Mouse (Mus musculus): ENCODE data around the gene Cmklr1.
"Not testable (repeated sequence)": the region's sequence is repeated elsewhere in the genome, so short reads cannot be mapped to it uniquely, and the experiment has no call there.

Cmklr1 gene

GRCm38 (mm10) chr5:113620130-113620716 lies 30.0 kb downstream of the Cmklr1 start:
- DNase-seq (ENCODE audit: low read depth): no peak

DNA sequence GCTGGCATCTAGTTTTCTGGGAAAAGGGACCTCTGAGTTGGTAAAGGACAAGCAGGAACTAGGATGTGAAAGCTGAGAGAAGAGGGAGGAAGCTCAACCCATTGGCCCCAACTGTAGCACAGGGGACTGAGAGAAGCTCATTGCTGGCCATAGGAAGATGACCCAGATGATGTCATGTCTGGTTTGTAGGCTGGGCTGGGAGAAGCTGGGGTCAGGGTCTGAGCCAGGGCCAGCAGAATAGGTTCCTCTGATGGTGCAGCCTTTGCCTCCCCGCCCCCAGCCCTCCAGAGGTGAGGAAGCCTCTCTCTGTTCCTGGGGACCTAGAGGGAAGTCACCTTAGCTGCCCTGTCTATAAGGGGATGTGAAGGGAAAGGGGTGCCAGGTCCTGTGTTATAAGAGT lies 31.1 kb downstream of the Cmklr1 start:
- no peak for DNase-seq (ENCODE audit: low read depth)

GRCm38 (mm10) chr5:113618716-113619115 lies 31.5 kb downstream of the Cmklr1 start:
- no peak for DNase-seq (ENCODE audit: low read depth)

GRCm38 (mm10) chr5:113611771-113612233 lies 38.4 kb downstream of the Cmklr1 start:
- DNase-seq (ENCODE audit: low read depth): no peak

GRCm38 (mm10) chr5:113611131-113611530 lies 39.1 kb downstream of the Cmklr1 start:
- no peak for DNase-seq (ENCODE audit: low read depth)

DNA sequence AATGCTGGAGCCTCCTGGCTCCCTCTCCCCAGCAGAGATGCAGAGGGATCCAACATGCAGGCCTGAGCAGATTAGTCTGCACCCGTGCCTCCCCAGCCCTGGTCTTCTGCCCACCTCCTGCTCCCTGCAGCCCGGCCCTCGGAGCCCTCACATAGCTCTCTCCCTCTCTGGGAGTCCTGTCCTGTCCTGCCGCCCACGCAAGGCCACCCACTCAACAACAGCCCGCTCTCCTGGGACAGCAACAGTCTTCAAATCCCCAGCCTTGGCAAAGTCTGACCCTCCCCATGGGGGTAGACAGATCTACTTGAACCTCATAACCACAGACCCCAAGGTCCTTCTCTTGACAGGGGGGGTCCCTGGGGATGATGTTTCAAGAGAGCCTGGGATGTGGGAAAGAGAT lies 39.7 kb downstream of the Cmklr1 start:
- DNase-seq (ENCODE audit: low read depth): no peak

DNA sequence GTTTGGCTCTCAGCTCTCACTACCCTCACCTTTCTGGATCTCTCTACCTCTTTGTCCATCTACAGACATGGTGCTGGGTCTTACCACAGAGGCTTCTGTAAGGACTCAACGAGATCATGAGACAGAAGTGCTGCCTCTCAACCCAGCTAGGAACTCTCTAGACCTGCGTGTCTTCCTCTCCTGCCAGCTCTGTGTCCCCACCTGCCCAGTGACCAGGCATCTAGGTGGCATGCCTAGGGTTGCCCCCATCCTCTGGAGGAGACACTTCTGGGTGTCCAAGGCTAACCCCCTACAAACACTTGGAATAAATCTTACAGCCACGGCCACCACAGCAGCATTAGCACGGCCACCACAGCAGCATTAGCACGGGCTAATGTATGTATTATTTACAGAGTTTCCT lies 40.3 kb downstream of the Cmklr1 start:
- DNase-seq (ENCODE audit: low read depth): no peak

DNA sequence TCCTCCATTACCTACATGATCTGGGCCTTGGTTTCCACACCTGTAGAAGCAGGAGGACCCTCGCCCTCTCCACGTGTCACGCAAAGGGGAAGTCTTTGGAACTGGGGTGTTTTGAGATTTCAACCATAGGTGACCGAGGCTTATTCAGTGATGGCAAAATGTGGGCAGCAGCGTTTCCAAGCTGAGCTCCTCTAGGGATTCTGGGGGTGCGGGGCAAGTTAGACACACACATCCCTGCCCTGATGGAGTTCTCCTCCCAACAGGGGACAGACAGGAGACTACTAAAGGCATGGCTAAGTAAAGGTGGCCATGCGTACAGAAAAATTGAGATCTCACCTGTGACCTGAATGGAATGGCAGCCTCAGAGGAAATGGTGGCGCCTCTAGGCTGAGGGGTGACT lies 41.7 kb downstream of the Cmklr1 start:
- no peak for DNase-seq (ENCODE audit: low read depth)

GRCm38 (mm10) chr5:113607941-113608431 lies 42.2 kb downstream of the Cmklr1 start:
- DNase-seq (ENCODE audit: low read depth): no peak

DNA sequence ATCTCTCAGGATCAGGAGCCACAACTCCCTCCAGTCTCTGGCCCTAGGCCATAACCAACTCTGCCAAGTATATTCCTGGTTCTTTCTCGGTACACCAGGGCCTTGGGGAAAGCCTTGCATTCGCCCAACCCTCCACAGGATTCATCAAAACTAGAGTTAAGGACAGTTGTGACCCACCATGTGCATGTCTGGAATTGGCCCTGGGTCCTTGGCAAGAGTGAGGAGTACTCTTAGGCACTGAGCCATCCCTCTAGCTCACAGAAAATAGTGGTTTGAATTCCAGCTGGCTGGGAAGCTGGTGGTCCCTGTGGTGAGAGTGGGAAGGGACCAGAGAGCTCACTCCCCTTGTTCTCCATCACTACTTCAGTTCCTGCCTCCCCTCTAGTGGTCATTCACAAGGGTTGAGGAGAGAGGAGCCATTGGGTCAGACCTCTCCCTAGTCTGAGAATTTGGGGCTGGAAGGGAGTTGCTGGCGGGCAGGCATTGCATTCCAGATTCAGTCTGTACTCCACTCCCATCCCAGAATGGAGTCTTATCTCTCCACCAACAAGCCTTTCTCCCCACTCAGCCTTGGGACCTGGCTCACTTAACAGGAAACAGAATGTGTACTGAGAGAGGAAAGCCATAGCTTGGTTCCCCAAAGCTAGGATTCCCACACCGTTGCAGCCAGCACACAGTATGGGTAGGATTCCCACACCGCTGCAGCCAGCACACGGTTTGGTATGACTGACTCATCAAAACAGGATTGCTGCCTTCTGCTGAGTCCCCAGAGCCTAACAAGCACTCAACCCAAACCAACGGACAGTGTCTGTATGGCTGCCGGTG lies 43.1 kb downstream of the Cmklr1 start:
- DNase-seq (ENCODE audit: low read depth): no peak

DNA sequence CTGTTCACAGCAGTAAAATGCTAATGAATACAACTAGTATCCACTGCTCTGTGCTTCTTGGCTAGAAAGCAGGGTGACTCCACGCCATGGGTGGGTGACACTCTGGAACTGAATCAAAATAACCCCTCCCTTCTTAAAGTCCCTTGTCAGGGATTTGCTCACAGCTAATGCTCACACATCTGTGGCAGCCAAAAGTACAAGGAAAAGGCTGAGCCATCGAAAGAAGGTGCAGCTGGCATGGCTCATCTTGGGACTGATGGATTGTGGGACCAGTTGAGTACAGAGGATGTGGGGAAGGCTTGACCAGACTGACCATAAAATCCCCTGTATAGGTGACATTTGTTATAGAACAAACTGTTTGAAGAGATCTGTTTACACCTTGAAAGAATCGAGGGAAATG lies 44.1 kb downstream of the Cmklr1 start:
- DNase-seq (ENCODE audit: low read depth): no peak

- DNase-seq (ENCODE audit: low read depth): no peak
Measured at GRCm38 (mm10) chr5:113604758-113605157, 45.5 kb downstream of the Cmklr1 start.

DNA sequence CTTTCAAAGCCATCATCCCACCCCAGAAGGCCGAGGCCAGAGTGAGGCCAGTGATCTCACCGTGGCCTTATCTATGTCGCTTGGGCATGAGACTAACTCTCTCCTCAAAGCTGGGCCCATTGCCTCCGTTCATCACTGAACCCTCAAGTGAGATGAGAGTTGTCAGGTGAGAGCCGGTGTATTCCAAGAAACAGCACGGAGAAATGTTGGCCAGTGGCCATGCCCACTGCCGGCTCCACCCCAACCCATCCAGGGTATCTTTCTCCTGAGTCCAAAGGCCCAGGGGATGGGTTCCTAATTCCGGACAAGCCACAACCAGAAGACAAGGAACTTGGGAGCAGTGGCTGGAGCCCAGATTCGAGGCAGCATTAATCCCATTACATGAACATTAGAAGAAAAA lies 46.8 kb downstream of the Cmklr1 start:
- no peak for DNase-seq (ENCODE audit: low read depth)

- no peak for DNase-seq (ENCODE audit: low read depth)
Measured at GRCm38 (mm10) chr5:113600803-113601202, 49.4 kb downstream of the Cmklr1 start.

- DNase-seq (ENCODE audit: low read depth): no peak
Measured at GRCm38 (mm10) chr5:113600181-113600580, 50.0 kb downstream of the Cmklr1 start.

DNA sequence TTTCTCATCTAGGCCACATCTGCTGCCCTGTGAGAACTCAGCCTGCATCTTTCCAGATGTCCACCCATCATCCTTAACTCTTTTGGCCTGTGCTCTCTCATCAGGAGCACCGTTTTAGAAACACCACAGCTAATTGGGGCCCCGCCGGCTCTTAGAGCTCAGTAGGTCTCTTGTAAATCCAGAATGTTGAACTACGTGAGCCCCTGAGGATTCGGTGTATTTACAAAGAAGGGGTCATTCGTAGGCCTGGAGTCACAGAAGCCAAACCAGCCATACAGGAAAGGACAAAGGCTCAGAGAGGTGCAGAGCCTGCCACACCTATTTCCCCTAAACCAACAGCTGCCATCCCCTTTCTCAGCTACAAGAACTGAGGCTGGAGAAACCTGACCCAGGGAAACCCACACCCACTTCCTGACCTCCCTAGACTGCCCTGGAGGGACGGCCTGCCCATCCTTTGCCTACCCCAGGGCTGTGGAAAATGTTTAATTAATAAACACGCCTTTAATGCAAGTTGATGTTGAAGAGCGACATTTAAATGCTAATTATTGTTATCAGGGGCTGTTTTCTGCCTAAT lies 53.4 kb downstream of the Cmklr1 start:
- no peak for DNase-seq (ENCODE audit: low read depth)

DNA sequence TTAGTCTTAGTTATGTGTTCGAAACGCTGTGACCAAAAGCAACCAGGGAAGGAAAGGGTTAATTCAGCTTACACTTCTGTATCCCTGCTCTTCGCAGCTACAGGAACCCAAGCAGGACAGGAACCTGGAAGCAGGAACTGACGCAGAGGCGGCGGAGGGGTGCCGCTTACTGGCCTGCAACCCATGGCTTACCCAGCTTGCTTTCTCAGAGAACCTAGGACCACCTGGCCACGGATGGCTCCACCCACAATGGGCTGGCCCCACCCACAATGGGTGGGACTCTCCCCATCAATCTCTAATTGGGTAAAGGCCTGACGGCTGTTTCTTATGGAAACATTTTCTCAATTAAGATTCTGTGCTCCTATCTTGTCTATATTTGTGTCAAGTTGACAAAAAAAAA lies 54.0 kb downstream of the Cmklr1 start:
- DNase-seq (ENCODE audit: low read depth): no peak

DNA sequence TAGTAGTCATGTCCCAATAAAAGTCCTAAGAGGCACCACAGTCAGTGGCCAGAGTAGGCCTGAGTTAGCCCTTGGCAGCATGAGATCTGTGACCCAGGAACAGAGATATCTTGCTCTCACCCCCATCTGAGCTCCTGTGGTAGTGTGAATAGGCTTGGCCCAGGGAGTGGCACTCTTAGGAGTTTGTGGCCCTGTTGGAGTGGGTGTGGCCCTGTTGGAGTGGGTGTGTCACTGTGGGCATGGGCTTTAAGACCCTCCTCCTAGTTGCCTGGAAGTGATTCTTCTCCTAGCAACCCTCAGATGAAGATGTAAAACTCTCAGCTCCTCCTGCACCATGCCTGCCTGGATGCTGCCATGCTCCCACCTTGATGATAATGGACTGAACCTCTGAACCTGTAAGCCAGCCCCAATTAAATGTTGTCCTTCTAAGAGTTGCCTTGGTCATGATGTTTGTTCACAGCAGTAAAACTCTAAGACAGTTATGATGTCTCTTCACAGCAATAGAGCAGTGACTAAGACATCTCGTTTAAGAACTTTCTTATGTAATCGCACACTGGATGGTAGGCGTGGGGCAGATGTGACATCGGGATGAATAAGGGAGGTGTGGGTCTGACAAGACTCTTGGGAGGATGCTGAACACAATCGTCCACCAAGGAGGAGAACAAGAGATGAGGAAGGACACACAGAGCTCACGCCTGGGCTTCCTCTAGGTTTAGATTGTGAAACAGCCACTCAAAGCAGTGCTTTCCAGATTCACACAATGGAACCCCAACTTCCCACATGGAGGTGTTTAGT lies 56.1 kb downstream of the Cmklr1 start:
- no peak for DNase-seq (ENCODE audit: low read depth)

GRCm38 (mm10) chr5:113591751-113592230 lies 58.4 kb downstream of the Cmklr1 start:
- no peak for DNase-seq (ENCODE audit: low read depth)

DNA sequence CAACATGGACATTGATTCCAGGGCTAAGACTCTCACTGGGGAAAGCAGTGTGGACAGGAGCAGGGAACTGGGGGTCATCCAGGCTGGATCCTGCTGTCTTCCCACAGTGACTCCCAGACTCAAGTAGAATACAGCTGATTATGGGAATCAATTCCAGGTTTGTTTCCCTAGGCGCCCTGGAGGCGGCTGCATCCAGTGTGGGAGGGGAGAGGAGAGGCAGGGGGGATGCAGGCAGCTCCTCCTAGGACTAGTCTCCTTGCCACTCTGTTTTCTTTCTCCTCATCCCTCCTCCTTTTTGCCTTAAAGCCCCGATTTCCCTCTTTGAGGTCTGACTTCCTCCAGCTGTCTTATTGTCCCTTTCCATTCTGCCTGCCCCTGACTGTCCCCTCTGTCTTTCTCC lies 59.1 kb downstream of the Cmklr1 start:
- DNase-seq (ENCODE audit: low read depth): no peak

DNA sequence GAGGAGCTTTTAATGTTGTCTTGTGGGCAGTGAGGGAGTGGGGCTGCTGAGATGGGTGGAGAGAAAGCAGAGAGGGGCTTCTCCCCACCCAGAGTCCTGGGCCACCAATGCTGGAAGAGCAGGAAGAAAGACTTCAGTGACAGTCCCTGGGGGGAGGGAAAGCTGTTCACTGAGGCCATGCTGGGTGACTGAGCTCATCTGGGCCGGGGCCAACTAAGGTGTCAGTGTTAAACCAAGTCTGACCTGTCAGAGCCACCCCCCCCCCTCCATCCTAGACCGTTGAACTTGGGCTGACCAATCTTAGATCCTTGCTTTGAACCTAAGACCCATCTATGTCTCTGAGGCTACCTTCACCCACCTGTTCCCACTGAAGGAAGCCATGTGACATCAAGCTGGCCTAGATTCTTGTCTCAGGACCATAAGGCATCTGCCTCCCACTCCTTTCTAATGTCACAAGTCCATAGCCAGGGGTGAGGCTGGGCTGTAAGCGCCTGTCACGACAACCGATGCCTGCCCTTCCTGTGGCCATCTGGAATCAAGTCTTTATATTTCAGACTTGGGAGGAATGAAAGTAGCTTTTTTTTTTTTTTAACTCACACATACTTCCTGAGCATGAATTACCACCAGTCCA lies 60.1 kb downstream of the Cmklr1 start:
- DNase-seq (ENCODE audit: low read depth): no peak

DNA sequence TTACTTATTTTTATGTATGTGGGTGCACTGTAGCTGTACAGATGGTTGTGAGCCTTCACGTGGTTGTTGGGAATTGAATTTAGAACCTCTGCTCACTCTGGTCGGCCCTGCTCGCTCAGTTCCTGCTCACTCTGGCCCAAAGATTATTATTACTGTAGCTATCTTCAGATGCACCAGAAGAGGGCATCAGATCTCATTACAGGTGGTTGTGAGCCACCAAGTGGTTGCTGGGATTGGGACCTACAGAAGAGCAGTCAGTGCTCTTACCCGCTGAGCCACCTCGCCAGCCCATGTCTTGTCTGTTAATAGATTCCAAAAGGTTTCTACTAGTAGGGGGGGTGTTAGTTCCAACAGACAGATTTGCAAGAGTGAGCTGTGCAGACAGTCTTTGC lies 63.8 kb downstream of the Cmklr1 start:
- DNase-seq (ENCODE audit: low read depth): not testable (repeated sequence)
